Comparison of ENCODE assay signal across 11 mouse cellular contexts in the genomic region with DNA sequence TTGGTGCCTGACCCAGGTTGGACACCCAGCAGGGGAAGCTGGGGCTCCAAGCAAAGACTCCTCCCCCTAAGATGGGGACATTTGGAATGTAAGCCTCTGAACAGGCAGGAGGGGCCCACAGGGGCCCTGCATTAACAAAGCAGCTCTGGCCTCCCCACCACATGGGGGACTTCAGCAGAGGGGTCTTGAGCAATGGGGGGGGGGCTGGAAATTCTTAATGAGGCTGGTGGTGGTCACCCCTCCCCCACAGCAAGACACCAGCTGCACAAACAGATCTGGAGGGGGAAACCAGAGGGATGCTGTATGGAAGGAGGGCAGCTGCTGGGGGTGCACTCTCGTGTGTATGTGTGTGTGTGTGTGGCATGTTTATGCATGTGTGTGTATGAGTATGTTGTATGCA. TPM values are rescaled to one million over a fixed set of nuclear protein-coding genes. Genes with fewer than 3 reads are reported as not detected.
A peak's percentile ranks its signal among the peaks of the same experiment; 100 is the strongest.
DNase-seq lines count a peak whose midpoint lies in the region; ATAC-seq lines count a peak whose summit lies in the region.
"Had no signal": no experiment of that assay in that cellular context is flagged by ENCODE, and none has a peak within 500 bp of the region (broad histone marks: within the 10 kb centered on the region; RNA-seq: fewer than 3 reads in every experiment).

No protein-coding gene starts in this region.

- ATAC-seq in neural tube, embryonic 11.5 days (ENCODE audit: insufficient read depth, low FRiP score, low TSS enrichment) = no peak; the same call in 1 of the 2 replicates
- ATAC-seq in neural tube, embryonic 15.5 days (ENCODE audit: low FRiP score) = no peak
- ATAC-seq in forebrain, embryonic 13.5 days = peak; percentile 26
- ATAC-seq in midbrain, embryonic 12.5 days (ENCODE audit: low FRiP score, low read depth) = peak; percentile 14; the same call in 1 of the 2 replicates
- ATAC-seq in CD4-positive, CD25-positive, alpha-beta regulatory T cell, adult 4 months = no peak
- ATAC-seq: liver, embryonic 12.5 days had no signal

- no peak overlapping the region for H3K27ac ChIP-seq in neural tube, embryonic 11.5 days (ENCODE audit: low read depth, low read length)
- H3K27ac ChIP-seq in neural tube, embryonic 15.5 days (replicated peaks) = no peak overlapping the region
- peak overlapping the region; percentile 89 for H3K27ac ChIP-seq in forebrain, embryonic 13.5 days
- H3K27ac ChIP-seq in midbrain, embryonic 12.5 days (replicated peaks) = peak overlapping the region; percentile 79
- H3K27ac ChIP-seq: heart, adult 2 months; liver, embryonic 12.5 days had no signal

- H3K36me3 ChIP-seq in neural tube, embryonic 11.5 days (ENCODE audit: control insufficient read depth, insufficient read depth, low read length) = no peaks in the 10 kb centered on the region
- H3K36me3 ChIP-seq in neural tube, embryonic 15.5 days = no peaks in the 10 kb centered on the region
- no peaks in the 10 kb centered on the region for H3K36me3 ChIP-seq in forebrain, embryonic 13.5 days (ENCODE audit: poor library complexity, severe bottlenecking)
- no peaks in the 10 kb centered on the region for H3K36me3 ChIP-seq in midbrain, embryonic 12.5 days
- H3K36me3 ChIP-seq: liver, embryonic 12.5 days had no signal

- 17% methylated on average over 1 of the region's 1 CpGs for WGBS in neural tube, embryonic 11.5 days
- WGBS in neural tube, embryonic 15.5 days = 9% methylated on average over 1 of the region's 1 CpGs
- WGBS in forebrain, embryonic 13.5 days = 11% methylated on average over 1 of the region's 1 CpGs
- WGBS in midbrain, embryonic 12.5 days = 13% methylated on average over 1 of the region's 1 CpGs

- H3K27me3 ChIP-seq in neural tube, embryonic 11.5 days (ENCODE audit: control insufficient read depth, insufficient read depth, low read length) = no peaks in the 10 kb centered on the region; the same call in 1 of the 2 replicates
- H3K27me3 ChIP-seq in neural tube, embryonic 15.5 days (replicated peaks) = no peaks in the 10 kb centered on the region; the same call in 1 of the 2 replicates
- H3K27me3 ChIP-seq in forebrain, embryonic 13.5 days = no peaks in the 10 kb centered on the region
- H3K27me3 ChIP-seq in midbrain, embryonic 12.5 days = peaks cover 13% of the 10 kb centered on the region

- no peaks in the 10 kb centered on the region for H3K9me3 ChIP-seq in neural tube, embryonic 11.5 days (ENCODE audit: control insufficient read depth, low read length)
- no peaks in the 10 kb centered on the region for H3K9me3 ChIP-seq in neural tube, embryonic 15.5 days (replicated peaks)
- H3K9me3 ChIP-seq in forebrain, embryonic 13.5 days (replicated peaks) = no peaks in the 10 kb centered on the region
- no peaks in the 10 kb centered on the region for H3K9me3 ChIP-seq in midbrain, embryonic 12.5 days
- H3K9me3 ChIP-seq: liver, embryonic 12.5 days had no signal

- no peak overlapping the region for H3K9ac ChIP-seq in neural tube, embryonic 11.5 days (ENCODE audit: low read length)
- no peak overlapping the region for H3K9ac ChIP-seq in neural tube, embryonic 15.5 days (replicated peaks)
- peak overlapping the region; percentile 1; the same call in 1 of the 2 replicates for H3K9ac ChIP-seq in forebrain, embryonic 13.5 days
- H3K9ac ChIP-seq in midbrain, embryonic 12.5 days (replicated peaks) = no peak overlapping the region
- H3K9ac ChIP-seq: liver, embryonic 12.5 days had no signal

- no peak overlapping the region for H3K4me2 ChIP-seq in neural tube, embryonic 11.5 days (ENCODE audit: low read depth)
- H3K4me2 ChIP-seq in neural tube, embryonic 15.5 days = no peak overlapping the region
- H3K4me2 ChIP-seq in forebrain, embryonic 13.5 days = peak overlapping the region; percentile 32
- H3K4me2 ChIP-seq in midbrain, embryonic 12.5 days (replicated peaks) = no peak overlapping the region
- H3K4me2 ChIP-seq: liver, embryonic 12.5 days had no signal

- no peak overlapping the region for H3K4me3 ChIP-seq in neural tube, embryonic 11.5 days (ENCODE audit: low read depth, low read length)
- no peak overlapping the region for H3K4me3 ChIP-seq in neural tube, embryonic 15.5 days (replicated peaks)
- H3K4me3 ChIP-seq in forebrain, embryonic 13.5 days = no peak overlapping the region
- no peak overlapping the region for H3K4me3 ChIP-seq in midbrain, embryonic 12.5 days
- H3K4me3 ChIP-seq: heart, adult 2 months; liver, embryonic 12.5 days had no signal

- DNase-seq in neural tube, embryonic 11.5 days (ENCODE audit: low spot score) = peak; percentile 50
- peak; percentile 53 for DNase-seq in thymus, postnatal 4 days
- no peak for DNase-seq in cerebellum, adult 18-20 months
- DNase-seq: heart, adult 2 months; kidney, adult 11 months; lung, postnatal 14 days had no signal

- H3K4me1 ChIP-seq in neural tube, embryonic 11.5 days (ENCODE audit: control insufficient read depth, insufficient read depth, low read length) = peaks cover 23% of the 10 kb centered on the region
- H3K4me1 ChIP-seq in neural tube, embryonic 15.5 days = peaks cover 46% of the 10 kb centered on the region
- peaks cover 96% of the 10 kb centered on the region for H3K4me1 ChIP-seq in forebrain, embryonic 13.5 days
- peaks cover 69% of the 10 kb centered on the region for H3K4me1 ChIP-seq in midbrain, embryonic 12.5 days

RNA-seq across cellular contexts. Expression of a gene that starts 55.2 kb away (rescaled TPM):
- not detected in 2 replicates for polyA plus RNA-seq in neural tube, embryonic 11.5 days (2014; fragmentation: Nextera tagmentation; extraction: Ambion mirVana)
- polyA plus RNA-seq in neural tube, embryonic 15.5 days (2015; fragmentation: Nextera tagmentation; extraction: Ambion mirVana) = not detected in 2 replicates
- not detected in 2 replicates for polyA plus RNA-seq in forebrain, embryonic 13.5 days (2015; fragmentation: Nextera tagmentation; extraction: Ambion mirVana)
- polyA plus RNA-seq in midbrain, embryonic 12.5 days (2016; fragmentation: Nextera tagmentation; extraction: Ambion mirVana) = not detected in 2 replicates
- polyA plus RNA-seq in CD4-positive, CD25-positive, alpha-beta regulatory T cell, adult 4 months (2017; shearing (Covaris generic)) = not detected
- polyA plus RNA-seq: heart, adult 2 months; liver, embryonic 12.5 days had no signal

Comparison
In these comparisons a context has a peak if more than half of its experiments do, and no peak if none do; other contexts are left out.
1. ATAC-seq: peak in forebrain, embryonic 13.5 days (single experiment) and midbrain, embryonic 12.5 days (single experiment); none in neural tube, embryonic 11.5 days (single experiment), neural tube, embryonic 15.5 days (single experiment) and CD4-positive, CD25-positive, alpha-beta regulatory T cell, adult 4 months (single experiment).
2. DNase-seq: peak in neural tube, embryonic 11.5 days (single experiment) and thymus, postnatal 4 days (single experiment); none in cerebellum, adult 18-20 months (0 of 2).
3. H3K27ac ChIP-seq: peak in forebrain, embryonic 13.5 days (single experiment) and midbrain, embryonic 12.5 days (single experiment); none in neural tube, embryonic 11.5 days (single experiment) and neural tube, embryonic 15.5 days (single experiment).